Mouse (Mus musculus): ENCODE data around the gene Nck2.

Nck2 gene

DNA sequence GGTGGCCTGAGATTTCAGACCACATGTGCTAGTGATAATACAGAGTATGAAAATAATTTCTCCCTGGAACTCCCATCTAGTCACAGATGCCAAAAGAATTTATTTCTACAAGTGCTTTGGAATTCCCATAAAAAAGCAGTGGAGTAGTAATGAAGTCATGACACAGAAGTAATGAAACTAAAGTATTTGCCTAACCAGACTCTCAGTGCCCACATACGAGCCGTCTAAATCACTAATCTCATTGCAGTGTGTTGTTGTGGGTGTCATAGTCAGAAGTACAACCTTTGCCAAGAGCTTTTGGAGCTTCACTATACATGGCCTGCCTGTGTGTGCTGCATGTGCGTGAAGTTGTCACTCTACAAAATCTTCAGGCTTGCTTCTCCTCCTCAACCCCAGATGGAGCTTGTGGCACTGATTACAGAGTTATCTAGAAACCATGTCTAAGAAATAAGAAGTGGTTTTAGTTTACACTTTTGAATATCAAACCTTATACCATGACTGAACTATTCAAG, 130.5 kb downstream of the Nck2 start:
- DNase-seq (ENCODE audit: low spot score), result no peak

DNA sequence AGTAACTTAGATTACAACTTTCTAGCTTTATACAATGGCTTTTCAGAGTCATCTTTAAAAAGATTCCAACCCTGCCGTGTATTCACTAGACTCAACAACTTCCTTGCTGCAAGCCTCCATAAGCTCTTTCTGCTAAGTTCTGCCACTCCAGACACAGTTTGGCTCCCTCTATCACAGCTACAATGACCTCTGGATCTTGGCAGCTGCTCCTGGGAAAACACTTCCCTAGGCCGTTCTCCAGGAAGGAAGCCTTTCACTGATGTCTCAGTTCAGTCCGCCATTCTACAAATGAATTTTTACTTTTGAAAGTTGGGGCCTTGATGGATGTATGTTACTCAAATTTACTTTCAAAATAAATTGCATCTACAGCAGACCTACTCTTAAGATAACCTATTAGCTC, 133.0 kb downstream of the Nck2 start:
- DNase-seq (ENCODE audit: low spot score), result no peak

DNA sequence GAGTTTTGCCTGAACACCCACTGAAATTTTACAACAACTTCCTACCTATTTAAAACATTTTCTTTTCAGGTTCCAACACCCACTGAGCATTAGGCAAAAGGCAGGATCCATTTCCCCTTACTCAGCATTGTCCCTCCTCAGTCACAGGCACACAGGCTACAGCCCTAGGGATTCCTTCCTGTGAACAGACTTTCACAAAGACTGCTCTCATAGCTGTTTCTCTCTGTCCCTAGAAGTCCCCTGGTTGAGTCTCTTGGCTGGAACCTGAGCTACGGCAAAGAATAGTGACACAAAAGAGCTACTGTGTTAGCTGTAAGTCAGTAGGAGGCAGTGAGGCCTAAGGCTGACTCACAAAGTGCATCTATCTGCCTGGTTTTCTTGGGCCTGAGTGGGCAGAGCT, 139.2 kb downstream of the Nck2 start:
- DNase-seq (ENCODE audit: low spot score), result no peak

DNA sequence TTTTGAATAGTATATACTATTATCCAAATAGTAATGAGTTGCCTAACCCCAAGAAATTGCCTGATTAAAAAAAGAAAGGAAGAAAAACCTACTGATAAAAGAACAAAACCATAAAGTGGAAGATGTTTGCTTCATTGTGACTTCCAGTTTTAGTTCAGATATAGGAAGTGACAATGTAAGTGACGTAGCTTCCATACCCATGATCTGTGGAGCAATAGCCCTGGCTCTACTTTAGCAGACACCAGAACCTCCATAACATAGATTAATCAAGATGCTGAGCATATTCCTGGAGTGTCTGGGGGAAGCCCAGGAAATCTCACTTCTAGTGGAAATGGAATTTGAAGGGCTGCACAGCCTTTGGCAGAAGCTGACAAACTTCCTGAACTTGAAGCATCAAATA, 144.6 kb downstream of the Nck2 start:
- DNase-seq (ENCODE audit: low spot score), result no peak

DNA sequence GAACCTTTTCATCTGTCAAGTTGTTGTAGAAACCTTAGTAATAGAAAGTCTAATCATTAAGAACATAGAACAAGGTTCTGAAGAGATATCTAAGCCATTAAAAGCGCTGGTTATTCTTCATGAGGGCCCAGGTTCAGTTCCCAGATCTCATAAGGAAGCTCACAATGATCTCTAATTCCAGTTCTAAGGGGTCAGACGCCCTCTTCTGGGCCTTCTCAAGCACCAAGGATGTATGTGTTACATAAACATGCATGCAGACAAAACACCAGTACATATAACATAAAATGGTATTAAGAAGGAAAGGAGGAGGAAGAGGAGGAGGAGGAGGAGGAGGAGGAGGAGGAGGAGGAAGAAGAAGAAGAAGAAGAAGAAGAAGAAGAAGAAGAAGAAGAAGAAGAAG, 145.5 kb downstream of the Nck2 start:
- DNase-seq (ENCODE audit: low spot score), result no peak

DNA sequence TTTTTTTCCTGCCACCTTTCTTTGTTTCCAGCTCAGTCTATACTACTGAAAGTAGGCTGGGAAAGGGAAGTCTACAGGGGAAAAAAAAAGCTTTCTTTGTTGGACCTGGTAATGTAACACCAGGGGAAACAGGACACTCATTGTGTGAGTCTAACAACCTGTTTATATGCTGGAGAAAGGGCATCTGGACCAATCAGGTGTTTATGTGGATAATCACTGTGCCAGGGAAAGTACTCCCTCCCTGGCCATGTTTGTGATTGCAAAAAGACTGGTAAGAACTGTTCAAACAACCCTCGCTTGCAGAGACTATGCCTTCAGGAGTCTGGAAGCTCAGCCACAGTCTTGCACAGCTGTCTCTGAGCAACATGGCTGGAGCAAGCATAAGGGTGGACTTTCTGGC, 146.3 kb downstream of the Nck2 start:
- no peak for DNase-seq (ENCODE audit: low spot score)

DNA sequence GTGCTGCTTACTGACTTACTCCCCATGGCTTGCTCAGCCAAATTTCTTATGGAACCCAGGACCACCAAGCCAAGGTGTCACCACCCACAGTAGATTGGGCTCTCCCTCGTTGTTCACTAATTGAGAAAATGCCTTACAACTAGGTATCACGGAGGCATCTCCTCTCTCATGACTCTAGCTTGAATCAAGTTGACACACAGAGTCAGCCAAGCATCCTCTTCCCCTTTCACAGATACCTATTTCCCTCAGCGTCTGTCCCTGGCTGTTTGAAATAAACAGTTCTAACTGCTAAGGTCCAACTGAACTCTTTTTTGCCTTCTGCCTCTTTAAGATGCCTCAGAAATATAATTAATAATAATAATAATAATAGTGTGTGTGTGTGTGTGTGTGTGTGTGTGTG, 148.7 kb downstream of the Nck2 start:
- no peak for DNase-seq (ENCODE audit: low spot score)

DNA sequence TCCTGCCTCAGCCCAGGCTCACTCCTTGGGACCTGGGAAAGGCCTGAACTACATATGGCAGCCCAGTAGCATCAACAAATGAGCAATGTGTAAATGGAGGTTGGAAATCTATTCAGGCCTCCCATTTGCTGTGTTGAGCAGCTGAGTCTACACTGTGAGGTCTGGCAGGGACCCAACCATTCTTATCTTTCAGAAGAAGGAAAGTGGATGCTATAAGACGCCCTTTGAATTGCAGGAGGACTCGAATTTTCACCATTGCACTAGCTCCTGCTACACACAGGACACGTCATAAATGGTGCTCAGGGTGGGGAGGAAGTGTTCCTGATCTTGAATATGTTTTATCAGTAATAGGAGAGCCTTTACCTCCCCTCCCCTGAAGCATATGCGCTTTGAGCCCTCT, 150.4 kb downstream of the Nck2 start:
- no peak for DNase-seq (ENCODE audit: low spot score)

DNA sequence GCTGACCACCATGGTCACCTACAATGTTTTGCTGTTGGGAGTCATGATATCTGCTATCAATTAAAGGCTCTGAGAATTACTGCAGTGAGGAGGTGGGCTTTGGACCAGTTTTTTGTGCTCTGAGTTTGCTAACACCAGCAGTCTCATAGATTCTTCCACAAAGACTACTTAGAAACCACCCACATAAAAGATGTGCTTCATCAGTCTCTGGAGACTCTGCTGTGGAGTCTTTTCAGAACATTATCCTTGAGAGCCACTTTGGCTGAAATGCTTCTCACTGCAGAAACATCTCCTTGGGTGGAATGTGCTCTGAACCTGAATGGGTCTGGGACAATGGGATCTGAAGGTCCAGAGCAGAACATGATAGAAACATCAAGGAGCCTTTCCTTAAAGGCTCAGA, 153.4 kb downstream of the Nck2 start:
- no peak for DNase-seq (ENCODE audit: low spot score)

DNA sequence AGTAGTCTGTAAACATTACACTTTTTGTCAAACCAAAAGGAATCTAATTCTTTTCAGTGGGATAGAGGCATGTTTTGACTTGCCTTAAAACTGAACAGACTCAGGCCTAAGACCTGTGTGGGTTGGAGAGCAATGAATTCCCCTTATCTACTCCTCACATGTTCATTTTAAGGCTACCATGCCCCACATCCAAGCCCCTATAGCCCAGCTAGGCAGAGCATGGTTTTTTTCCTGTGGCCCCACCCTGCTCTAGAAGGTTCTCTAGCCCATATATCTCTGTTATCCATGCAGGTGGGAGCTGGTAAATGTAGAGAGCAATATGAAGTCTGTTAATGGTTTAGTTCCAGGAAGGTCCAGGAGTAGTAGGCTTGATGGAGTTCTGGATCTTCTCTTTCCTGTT, 155.1 kb downstream of the Nck2 start:
- DNase-seq (ENCODE audit: low spot score), result no peak

DNA sequence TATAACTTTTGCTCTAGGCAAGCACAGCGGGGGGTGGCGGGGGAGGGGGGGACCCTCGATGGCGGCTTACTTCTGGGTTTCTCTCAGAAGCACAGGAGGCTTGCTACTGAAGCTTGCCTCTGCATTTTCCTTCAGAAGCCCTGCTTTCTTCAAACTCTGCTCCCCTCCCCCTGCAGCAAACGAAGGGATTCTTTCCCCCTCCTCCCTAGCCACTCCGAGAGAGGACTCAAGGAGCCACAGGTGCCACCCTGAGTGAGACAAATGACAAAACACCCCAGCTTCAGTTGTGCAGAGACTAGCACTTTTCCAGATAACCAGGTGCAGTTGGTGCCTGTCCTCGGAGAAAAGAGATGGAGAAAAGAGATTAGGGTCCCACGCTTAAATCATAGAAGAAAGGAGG, 156.7 kb downstream of the Nck2 start:
- DNase-seq (ENCODE audit: low spot score), result no peak

DNA sequence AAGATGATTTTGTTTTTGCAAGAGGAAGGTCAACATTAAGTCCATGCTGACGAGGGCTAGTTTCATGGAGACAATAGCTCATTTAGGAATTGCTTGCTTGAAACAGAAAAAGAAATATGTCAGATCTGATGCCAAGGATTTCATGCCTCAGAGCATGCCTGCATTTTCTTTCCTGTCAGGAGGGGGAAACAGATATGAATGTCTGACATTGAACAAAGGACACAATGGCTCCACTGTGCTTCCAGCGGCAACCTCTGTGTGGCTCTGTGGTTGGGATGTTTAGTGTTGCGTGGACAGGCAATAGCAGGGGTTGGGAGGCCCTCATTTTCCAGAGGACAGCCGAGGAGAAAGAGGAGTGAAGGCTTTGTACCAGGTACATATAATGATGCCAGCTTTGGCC, 171.6 kb downstream of the Nck2 start:
- no peak for DNase-seq (ENCODE audit: low spot score)
